Mouse (Mus musculus) bone marrow macrophage, adult 2 months (primary cell): ENCODE measurements around the gene Cdyl2.

Experiments used
- CTCF ChIP-seq: IDR thresholded peaks from 2 replicates; pipeline ENCODE4 v1.5.1; 2012; ENCODE audit warnings: low read depth, mild to moderate bottlenecking, low read length, moderate library complexity
- POLR2A ChIP-seq: IDR thresholded peaks from 2 replicates; pipeline ENCODE4 v1.6.1; 2012; ENCODE audit warnings: mild to moderate bottlenecking, low read depth, low read length, borderline replicate concordance

GRCm38 (mm10) chr8:116602806-116603205 lies 130.0 kb downstream of the Cdyl2 start:
- TF ChIP-seq CTCF (no peak; the same call in 1 of the 2 replicates), POLR2A (no peak)
